Mouse (Mus musculus) WW6 (cell line): ENCODE data around the gene Tpcn1.
"Not testable (repeated sequence)": the region's sequence is repeated elsewhere in the genome, so short reads cannot be mapped to it uniquely, and the experiment has no call there.

Experiments used
- DNase-seq: peaks from one replicate; pipeline ENCODE4 v3.0.0-alpha.2; 2013; ENCODE audit warnings: low read depth, low spot score

Gene Tpcn1

DNA sequence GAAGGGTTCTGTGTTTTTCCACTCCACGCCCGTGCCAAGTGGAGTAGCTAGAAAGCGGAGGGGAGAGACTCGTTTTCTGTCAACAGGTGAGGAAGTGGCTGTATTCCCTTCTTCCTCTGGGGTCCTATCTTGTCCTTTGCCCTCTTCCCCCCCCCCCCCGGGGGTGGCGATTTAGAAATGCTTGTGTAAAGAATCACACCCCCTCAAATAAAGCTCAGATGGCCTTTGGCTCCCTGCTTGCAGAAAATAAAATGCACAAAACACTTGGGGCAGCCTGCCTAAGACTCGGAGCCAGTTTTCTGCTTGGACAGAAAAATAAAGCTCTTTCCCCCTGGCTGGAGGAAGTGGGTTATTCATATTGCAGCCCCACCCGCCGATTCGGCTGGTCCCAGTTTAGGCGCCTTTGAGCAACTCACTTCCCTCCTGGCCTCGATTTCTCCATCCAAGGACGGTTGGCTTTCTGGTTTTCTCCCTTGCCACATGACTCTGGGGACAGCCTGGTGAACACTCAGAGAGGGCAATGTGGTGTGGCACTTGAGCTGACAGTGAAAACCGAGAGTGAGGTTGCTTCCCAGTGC is 76.7 kb downstream of the Tpcn1 start:
- no peak for DNase-seq

DNA sequence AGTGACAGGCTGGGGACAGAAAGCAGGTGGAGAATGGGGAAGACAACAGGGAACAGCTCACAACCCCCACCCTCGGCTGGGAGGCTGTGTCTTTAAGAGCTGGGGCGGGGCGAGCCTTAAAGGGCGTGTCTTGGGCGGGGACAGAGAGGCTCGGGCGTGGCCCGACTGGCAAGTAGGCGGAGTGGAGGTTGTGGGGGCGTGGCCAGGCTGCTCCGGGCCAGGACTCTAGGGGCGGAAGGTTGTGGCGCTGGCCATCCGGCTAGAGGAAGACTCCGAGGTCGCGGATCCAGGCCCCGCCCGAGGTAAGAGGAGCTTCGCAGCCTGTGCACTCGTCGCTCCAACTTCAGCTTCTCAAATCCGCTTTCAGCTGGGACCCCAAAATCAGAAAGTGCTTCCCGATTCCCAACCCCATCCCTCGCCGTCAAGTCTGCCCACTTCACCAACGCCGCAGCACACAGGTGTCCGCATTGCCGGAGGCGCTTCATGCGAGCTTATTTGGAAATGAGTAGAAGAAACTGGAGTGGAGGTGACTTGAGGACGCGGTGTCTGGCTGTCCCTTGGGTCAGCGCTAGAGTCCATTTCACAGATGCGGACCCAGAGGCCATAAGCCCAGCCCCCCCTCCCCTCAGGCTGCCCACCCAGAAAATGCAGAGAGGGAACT is 77.4 kb downstream of the Tpcn1 start, which contains the start of gene Slc8b1:
Gene Slc8b1, plus strand, starts transcription at position 187 of the 661 bp plus-strand sequence.
- DNase-seq: peak; percentile 79

DNA sequence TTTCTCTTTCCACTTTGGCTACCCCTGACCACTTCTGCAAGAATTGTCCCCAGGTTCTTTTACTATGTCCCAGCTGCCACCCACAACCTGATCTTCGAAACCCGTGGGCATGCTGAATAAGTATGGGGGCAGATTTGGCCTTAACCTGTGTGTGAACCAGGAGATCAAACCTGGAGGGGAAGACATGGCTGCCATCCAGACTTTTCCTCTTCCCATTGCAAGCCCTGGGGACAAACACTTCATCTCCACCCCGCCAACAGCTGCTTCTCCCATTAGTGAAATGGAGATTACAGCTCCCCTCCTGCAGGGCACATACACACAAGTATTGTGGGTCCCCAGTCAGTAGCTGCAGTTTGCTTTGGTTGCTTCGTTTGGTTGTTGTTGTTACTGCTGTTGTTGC is 81.2 kb downstream of the Tpcn1 start:
- DNase-seq: no peak

DNA sequence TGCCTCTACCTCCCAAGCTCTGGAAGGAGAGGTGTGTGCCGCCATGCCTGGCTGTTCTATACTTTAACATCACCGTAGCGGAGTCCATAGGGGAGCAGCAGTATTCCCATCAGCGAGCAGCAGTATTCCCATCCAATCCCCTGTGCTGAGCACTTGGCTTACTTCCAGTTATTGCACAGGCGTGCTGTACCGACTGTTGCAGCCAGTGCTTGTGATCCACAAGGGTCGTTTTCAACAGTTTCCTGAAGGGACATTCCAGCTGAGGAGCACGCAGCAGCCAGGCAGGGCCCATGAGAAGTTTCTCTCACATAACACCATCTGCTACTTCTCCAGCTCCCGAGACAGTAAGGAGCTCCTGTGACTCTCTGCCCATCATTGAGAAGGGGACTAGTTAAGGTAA is 82.0 kb downstream of the Tpcn1 start:
- no peak for DNase-seq

GRCm38 (mm10) chr5:120505781-120506180 is 82.7 kb downstream of the Tpcn1 start:
- DNase-seq: no peak

DNA sequence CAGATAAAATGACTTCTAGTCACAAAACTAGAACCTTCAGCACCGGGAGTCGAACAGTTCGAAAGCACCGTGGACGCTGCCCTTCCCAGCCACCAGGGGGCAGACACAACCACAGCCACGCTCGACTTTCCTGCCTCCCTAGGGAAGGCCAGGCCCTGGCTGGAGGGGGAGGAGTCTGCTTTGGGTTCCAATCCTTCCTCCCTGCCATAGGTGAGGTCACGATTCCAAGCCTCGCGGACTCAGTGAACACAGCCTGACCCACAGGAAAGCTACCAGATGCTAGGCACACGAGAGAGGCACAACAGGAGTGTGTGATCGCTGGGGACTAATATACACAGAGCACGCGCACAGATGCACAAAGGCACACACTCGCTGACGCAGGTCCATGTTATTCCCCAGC is 83.1 kb downstream of the Tpcn1 start:
- peak; percentile 67 for DNase-seq

DNA sequence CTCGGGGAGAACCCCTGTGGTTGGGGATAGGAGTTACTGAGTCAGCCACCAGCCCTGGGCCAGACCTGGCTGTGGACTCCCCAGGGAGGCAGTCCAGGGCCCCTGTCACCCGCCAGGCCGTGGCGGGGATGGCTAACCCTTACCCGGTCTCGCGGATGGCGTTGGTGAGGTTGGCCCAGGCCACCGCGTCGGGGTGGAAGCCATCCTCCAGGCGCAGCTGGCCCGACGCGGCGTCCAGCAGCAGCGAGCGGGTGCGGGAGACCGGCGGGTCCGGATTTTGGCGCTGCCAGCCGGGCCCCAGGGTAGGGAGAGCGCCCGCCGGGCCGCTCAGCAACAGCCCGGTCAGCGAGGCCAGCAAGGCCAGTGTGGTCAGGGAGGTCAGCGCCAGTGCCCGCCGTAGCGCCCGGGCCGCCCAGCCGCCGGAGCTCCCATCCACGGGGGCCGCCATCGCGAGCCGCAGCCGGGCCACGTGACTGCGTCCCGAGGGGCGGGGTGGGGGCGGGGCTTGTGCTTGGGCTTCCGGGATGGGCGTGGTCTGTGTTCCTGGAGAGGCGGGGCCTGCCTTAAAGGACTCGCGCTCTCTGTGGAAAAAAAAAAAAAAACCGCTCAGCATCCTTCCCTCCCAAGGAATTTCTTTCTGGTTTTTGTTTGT is 85.2 kb downstream of the Tpcn1 start, which contains the start of gene Plbd2:
Gene Plbd2, minus strand, starts transcription at position 482 of the 652 bp plus-strand sequence.
- DNase-seq: peak; percentile 42

DNA sequence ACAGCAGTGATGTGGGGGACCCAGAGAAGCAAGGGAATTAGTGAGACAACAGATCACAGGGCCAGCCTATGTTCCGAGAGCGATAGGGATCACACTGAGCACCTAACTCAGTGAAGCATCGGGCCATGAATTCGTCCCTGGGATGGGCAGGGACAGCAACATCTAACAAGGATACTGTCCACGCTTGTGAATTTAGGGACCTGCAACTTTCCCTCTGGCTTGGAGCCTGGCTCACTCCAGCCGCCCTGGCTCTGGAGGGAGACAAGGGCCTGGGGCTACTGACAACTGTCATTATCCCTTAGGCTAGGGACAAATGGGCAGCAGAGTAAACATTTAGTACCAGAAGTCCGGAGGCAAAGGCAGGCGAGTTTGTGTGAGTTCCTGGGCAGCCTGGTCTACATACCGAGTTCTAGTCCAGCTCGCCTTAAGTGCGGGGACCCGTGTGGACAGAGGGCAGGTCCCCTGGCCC is 85.8 kb downstream of the Tpcn1 start:
- no peak for DNase-seq

DNA sequence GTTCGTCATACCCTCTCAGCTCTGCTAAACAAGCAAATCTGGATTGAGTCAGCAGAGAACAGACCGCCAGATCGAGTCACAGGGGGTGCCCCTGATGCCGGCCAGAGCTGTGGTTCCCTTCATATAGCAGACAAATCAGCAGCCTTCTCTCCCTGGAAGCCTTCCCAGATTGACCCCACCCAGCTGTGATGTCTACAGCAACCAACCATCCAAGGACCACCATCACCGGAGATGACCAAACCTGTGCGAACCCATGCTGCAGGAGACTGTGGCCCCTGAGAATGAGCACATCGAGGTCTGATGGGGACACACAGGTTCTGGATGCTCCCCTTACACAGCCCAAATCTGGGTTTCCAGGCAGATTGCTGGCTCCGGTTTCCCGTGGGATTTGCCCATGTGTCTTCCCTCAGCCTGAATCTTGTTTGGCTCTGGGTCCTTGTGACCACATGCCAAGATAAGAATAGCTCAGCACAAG is 86.3 kb downstream of the Tpcn1 start:
- no peak for DNase-seq

DNA sequence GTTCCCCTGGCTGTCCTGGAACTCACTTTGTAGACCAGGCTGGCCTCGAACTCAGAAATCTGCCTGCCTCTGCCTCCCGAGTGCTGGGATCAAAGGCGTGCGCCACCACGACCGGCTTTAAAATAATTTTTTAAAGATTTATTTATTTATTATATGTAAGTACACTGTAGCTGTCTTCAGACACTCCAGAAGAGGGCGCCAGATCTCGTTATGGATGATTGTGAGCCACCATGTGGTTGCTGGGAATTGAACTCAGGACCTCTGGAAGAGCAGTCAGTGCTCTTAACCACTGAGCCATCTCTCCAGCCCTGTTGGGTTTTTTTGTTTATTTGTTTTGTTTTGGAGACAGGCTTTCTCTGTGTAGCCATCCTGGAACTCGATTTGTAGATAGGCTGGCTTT is 87.9 kb downstream of the Tpcn1 start:
- DNase-seq: not testable (repeated sequence)

- DNase-seq: no peak
These were observed 89.3 kb downstream of the Tpcn1 start for GRCm38 (mm10) chr5:120499202-120499601.

DNA sequence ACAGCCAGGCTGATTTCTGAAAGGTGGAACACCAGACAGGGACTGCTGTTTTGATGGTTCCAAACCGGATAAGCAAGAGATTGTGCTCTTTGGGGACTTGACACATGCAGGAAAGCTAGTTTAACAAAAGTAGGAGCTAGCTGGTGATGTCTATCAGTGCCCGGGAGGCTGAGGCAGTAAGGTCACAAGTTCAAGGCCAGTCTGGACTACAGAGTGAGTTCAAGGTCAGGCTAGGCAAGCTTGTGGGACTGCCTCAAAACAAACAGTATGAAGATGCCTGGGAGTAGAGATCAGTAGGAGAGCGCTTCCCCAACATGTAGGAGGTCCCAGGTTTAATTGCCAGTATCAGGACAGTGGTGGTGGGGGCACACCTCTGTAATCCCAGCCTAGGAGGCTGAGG is 91.4 kb downstream of the Tpcn1 start:
- DNase-seq: no peak

- no peak for DNase-seq
These were observed 92.7 kb downstream of the Tpcn1 start for GRCm38 (mm10) chr5:120495703-120496226.

DNA sequence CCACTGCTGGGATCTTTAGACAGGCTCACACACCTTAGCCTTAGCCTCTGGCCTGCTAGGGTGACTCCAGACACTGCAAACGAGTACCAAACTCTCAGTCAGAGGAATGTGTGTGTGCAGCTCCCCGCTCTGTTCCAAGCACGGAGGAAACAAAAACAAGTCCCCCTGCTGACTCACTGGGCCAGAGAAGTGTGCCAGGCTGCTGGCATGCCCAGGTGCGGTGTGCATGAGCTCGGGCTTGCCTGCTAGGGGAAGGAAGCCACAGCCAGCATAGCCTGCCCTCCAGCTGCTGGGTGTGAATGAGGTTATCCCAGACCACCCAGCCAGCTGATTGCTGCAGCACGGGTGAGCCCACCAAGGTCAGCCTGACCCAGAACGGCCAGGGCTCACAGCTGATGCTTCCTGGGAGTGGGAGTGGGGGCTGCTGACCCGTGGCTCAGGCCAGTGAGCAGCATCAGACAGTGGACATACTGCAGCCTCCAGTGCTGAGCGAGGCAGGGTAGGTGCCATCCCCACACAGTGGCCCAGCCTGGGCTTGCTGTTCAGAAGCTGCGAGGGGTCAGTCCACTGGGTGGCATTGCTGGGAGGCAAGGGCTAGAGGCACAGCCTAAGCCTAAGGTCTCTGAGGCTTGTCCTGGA is 93.3 kb downstream of the Tpcn1 start:
- DNase-seq: no peak

DNA sequence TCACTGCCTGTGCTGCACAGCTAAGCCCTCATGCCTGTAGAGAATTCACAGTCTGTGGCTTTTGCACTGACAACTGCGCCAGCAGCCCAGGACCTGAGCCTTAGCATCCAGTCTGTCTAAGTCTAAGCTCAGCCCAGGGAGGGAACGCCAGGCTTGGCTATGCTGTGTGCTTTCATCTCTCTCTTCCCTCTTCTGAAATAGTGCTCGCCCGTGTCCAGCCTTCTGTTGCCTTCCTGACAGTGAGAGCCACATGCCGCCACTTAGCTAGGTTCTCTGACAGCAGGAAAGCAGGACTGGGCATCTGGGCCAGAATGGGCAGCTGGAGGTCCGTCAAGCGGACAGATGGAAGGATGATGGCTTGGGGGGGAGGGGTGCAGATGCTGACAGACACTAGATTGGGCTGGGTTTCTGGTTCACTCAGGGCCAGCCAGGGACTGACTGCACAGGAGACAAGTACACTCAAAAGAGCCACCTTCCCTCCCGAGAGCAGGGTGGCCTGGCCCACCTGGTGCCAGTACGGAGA is 94.5 kb downstream of the Tpcn1 start:
- DNase-seq: no peak

DNA sequence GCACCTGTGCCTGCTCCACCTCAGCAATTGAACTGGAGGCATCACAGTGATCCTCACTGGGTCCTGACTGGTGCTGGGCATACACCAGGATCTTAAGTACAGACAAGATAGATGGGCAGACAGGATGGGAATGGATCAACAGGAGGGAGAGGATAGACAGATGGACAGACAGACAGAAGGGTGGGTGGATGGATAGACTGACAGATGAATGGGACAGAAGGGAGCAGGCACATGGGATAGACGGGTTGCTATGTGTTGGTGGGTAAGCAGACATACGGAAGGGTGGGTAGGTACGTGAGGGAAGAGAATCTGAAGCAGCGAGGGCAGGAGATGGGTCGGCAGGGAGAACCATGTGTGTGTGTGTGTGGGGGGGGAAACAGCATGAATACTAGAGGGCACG is 95.0 kb downstream of the Tpcn1 start:
- DNase-seq: no peak

GRCm38 (mm10) chr5:120492437-120492836 is 96.0 kb downstream of the Tpcn1 start:
- peak; percentile 77 for DNase-seq

DNA sequence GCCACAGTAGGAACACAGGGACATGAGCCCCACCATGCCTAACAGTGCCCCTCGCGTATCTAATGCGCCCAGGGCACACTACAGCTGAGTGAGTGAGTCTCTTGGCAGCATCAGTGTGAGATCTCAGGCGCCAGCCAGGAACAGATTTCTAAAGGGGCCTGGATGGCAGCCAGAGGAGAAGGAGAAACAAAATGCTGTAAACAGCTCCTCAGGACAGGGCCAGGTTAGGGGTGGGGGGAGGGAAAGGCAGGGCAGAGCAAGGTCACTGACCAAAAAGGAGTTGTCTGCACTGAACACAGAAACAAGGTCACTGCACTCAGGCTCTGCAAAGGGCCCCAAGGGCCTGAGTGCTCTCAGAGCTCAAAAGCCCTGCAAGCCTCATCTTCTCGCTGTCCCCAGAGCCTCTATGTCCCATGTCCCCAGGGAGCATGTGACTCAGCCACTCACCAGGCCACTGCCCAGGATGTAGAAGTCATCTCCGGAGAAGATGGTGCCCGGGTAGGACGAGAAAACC is 97.7 kb downstream of the Tpcn1 start:
- DNase-seq: no peak

DNA sequence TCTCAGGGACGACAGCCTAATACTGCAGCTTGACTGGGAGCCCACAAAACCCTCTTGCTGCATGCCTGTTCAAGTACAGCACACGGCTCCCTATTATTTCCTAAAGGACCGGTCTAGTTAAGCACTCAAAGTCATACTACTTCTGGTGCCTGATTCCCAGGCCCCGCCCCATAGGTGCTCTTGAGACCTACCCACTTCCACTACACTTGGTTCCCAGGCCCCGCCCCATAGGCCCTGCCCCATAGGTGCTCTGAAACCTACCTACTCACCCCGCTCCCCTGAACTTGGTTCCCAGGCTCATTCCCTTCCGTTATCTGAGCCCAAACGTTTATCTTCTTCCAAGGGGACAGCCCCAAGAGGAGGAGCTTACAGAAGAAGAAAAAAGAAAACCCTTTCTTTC is 100.6 kb downstream of the Tpcn1 start:
- no peak for DNase-seq
